Mouse (Mus musculus) 3T3-L1 (cell line): ENCODE measurements around the gene Cdx2.

Source experiments
- DNase-seq: peaks from one replicate; pipeline ENCODE4 v3.0.0-alpha.2; 2015; ENCODE audit warnings: low read depth, low spot score

The Cdx2 gene

GRCm38 (mm10) chr5:147293127-147293910 is 13.8 kb downstream of the Cdx2 start:
- peak; percentile 97 for DNase-seq

DNA sequence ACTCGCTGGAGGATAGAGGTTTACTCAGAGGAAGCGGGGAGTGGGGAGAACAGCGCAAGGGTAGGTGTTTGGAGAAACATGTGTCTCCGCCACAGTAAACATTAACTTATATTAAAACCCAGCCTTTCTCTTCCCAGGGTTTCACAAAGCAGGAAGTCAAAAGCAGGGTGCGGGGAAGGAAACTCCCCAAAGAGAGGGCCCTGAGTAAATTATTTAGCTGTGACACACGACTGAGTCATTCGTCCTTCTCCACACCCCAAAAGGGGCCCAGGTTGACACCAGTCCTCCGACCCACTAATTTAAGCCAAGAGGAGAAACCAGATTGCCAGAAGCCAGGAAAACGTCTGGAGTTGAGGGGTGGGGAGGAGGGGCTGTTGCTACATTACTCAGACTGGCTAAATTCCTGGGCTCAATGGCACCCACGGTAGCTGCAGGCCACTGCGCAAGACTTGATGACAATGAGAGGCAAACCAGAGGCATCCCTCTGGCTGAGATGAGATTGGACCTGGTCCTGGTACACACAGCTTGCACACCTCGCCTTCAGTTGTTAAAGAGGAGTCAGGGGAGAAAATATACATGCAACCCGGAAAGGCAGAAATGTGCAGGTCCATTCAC is 14.5 kb downstream of the Cdx2 start:
- peak; percentile 91 for DNase-seq

DNA sequence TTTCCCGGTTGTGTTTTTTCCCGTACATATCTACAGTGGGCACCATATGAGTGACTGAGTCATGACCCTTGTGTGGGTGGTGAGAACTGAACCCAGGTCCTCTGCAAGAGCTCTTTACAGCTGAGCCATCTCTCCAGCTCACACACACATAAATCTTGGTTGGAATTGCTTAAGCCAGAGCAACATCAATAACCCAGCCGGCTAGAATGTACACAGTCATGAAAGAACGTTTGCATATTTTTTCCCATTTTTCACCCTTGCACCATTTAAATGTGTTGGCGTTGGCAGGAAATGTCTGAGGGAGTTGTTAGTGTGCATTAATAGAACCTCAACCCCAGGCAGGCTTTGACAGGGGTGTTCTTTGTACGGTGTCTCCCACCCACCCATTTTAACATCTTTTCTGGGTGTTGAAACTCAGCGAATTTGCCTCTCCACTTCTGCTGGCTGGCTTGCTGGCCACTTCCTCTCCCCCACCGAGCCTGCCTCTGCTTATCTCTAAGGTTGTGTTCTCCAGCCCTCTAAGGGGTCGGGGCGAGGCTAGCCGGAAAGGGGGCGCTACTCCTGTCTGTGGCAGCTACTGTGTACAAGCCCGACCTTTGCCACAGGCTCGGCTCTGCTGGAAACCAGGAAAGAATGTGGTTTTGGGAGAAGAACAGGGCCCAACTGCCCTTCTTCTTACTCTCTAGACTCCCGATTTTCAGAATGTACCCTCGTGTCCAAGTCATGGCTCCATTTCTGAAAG is 15.1 kb downstream of the Cdx2 start:
- peak; percentile 80 for DNase-seq

DNA sequence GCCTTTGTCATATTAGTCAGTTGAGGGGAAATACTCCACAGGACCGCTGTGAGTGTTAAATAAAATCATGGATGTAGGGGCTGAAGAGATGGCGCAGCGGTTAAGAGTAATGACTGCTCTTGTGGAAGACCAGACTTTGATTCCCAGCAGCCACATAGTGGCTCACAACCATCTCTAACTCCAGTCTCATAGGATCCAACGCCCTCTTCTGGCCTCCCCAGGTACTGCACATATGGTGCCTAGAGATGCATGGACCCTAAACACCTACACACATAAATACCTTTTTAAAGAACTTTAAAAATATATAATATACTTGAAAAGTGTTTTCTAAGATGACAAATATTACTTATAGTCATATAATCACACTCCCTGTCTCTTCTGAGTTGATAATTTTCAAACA is 22.7 kb downstream of the Cdx2 start:
- no peak for DNase-seq

GRCm38 (mm10) chr5:147277547-147277925 is 29.5 kb downstream of the Cdx2 start:
- no peak for DNase-seq

GRCm38 (mm10) chr5:147276701-147277546 is 30.1 kb downstream of the Cdx2 start:
- no peak for DNase-seq

DNA sequence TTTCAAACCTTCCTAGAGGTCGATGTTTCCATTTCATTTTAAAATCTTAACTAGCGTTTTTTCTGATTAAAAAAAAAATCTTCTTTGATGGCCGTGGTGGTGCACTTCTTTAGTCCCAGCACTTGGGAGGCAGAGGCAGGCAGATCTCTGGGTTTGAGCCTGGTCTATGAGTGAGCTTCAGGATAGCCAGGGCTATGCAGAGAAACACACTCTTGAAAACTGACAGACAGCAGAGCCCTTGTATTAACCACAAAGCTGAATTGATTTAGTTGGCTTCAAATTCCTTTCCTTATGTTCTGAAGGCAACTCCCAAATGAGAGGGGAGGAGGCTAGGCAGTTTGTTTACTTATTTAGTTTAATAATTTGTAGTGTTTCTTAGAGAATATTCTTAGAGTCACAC is 31.3 kb downstream of the Cdx2 start:
- no peak for DNase-seq

DNA sequence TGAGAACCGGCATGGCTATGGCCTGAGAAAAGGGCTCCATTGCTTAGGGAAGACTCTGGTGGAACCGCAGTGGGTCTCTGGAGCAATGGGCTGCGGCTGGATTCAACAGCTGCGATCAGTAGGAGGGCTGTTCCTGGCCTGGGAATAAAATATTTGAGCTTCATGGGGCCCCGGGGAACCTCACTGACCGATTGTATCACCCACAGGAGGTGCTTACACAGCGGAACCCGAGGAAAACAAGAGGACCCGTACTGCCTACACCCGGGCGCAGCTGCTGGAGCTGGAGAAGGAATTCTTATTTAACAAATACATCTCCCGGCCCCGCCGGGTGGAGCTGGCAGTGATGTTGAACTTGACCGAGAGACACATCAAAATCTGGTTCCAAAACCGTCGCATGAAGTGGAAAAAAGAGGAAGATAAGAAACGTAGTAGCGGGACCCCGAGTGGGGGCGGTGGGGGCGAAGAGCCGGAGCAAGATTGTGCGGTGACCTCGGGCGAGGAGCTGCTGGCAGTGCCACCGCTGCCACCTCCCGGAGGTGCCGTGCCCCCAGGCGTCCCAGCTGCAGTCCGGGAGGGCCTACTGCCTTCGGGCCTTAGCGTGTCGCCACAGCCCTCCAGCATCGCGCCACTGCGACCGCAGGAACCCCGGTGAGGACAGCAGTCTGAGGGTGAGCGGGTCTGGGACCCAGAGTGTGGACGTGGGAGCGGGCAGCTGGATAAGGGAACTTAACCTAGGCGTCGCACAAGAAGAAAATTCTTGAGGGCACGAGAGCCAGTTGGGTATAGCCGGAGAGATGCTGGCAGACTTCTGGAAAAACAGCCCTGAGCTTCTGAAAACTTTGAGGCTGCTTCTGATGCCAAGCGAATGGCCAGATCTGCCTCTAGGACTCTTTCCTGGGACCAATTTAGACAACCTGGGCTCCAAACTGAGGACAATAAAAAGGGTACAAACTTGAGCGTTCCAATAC is 32.6 kb downstream of the Cdx2 start:
- DNase-seq, result no peak

- no peak for DNase-seq
Measured at GRCm38 (mm10) chr5:147272808-147273345, 34.2 kb downstream of the Cdx2 start.

- no peak for DNase-seq
Measured at GRCm38 (mm10) chr5:147272046-147272807, 34.8 kb downstream of the Cdx2 start.

DNA sequence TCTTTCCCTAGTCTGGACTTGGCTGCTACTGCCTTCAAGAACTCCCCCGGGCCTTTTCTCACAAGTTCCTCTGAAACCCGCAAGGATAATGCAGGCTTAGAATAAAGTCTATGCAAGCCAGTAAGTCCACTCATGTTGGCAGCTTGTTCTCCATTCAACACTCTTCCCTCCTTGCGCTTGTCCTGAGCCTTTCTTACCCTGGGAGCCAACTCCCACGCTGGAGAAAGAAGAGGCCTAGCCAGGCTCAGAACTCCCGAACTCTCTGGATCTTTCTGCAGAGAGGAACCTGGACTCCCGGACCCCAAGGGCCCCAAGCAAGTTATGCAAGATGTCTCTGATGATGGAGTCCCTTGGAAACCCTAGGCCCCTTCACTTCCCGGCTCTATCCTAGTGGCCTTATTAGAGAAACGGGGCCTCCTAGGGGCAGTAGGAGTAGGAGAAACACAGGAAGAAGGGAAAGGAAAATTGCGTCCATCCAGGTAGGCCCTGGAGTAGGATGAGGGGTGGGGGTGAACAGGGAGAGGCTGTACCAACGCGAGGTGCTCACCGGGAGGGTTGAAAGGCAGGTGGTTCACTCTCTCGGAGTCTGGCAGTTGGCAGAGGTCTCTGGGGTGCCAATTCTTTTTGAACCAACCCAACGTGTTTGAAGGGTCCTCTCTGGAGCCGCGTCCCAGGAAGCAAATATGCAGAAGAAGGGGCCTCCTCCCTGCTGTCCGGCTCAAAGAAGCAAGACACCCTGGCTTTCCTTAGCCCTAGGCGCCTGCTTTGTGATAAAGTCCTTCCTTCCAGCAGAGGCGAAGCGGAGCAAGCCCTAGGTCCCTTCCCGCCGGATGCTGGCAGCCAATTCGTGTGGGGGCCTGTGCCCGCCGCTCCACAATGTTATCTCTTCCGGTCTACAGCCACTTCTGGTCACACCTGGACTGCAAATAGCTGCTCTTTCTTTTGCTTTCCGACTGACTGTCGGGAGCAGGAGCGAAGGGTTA is 36.1 kb downstream of the Cdx2 start:
- no peak for DNase-seq

DNA sequence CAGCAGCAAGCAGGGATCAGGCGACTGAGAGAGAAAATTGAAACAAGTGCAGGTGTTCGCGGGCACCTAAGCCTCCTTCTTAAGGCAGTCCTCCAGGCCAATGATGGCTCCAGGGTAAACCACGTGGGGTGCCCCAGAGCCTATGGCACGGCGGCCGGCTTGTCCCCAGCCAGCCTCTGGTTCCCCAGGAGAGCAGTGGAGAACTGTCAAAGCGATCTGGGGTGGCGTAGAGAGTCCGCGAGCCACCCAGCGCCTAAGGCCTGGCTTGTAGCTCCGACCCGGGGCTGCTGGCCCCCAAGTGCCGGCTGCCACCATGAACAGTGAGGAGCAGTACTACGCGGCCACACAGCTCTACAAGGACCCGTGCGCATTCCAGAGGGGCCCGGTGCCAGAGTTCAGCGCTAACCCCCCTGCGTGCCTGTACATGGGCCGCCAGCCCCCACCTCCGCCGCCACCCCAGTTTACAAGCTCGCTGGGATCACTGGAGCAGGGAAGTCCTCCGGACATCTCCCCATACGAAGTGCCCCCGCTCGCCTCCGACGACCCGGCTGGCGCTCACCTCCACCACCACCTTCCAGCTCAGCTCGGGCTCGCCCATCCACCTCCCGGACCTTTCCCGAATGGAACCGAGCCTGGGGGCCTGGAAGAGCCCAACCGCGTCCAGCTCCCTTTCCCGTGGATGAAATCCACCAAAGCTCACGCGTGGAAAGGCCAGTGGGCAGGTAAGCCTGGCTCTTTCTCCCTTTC is 37.0 kb downstream of the Cdx2 start, which contains the start of gene Pdx1:
TSS of gene Pdx1 (plus strand) at position 34 of the 747 bp plus-strand sequence.
- DNase-seq, result no peak

- DNase-seq, result no peak
Measured at GRCm38 (mm10) chr5:147269371-147269770, 37.7 kb downstream of the Cdx2 start.

DNA sequence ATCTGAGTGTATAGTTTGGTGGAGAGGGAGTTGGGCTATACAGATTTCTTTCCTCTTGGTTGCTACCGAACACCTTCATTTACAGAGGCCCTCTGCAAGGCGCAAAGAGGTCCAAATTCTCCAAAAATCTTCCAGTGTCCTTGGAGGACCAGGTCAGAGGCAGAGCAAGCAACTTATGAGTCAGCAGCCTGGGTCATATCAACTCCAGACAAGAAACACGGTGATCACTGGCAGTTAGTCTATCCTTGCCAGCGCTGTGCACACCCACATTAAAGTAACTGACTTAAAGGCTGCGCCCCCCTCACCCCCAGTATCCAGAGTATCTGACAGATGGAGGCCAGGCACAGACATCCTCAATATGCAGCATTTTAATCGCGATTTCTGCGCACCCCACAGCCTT is 38.3 kb downstream of the Cdx2 start:
- DNase-seq, result peak; percentile 55

DNA sequence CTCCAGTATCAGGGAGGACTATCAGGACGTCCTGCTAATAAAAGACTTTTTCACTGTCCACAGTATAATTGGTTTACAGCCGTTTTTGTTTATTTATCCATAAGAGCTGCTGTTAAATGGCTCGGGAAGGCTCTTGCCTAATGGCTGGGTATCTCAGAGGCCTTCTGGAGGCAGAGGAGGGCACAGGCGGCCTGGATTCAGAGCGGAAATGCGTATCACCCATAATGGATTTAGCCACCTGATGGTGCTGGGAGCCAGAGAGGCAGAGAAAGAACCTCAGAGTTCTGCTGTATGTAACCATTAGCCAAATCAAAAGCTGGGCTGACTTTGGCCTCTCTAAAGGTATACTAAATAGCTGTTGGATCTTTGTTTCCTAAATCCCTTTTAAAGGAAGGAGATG is 39.6 kb downstream of the Cdx2 start:
- DNase-seq, result no peak

DNA sequence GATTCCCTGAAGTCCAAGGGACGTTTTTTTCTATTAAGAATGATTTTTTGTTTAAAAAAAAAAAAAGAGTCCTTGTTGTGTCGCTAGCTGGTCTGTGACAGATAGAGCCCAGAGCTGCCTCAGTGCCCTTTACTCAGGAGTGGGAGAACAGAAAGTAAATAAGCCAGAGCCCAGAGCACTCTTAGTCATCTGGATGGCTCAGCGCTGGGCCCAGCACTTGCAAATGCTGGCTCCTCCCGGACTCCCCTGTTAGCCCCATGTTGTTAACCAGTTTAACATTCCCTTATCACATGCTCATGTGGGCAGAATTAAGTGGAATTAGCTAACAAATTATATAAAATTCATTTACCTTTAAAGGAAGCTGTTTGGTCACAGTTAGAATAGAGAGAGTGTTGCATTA is 43.1 kb downstream of the Cdx2 start:
- no peak for DNase-seq

DNA sequence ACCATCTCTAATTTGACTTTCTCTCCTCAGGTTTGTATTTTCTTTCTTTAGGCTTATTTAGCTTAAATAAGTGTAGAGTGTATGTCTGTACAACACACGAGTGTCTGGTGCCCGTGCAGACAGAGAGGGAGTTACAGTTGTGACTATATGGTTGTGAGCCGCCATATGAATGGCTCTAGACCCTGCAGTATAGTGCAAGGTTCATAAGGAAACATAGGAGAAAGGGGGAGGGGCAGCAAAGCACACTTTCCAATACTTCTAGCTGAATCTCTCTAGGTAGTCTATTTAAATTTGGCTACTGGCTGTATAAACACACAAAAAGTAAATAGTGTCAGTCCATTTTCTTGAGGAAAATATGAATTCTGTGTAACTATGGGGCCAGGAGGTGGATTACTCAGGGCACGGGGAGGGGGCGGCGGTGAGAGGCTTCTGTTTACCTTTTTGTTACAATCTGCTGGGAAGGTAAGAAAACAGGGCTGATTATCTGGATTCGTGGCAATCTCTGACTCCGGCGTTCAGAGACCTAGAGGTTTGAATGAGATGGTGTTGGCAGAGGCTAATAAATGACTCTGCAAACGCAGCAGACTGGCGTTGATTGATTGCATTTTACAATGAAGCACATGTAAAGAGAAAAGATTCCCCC is 45.0 kb downstream of the Cdx2 start:
- DNase-seq, result no peak
